Mouse (Mus musculus) embryonic facial prominence, embryonic 11.5 days (tissue): ENCODE results near the gene Scai. TPM values are rescaled to one million over a fixed set of nuclear protein-coding genes. Genes with fewer than 3 reads are reported as not detected.

Experiments
- ATAC-seq: fragments of 200-750 bp; cut with Nextera tagmentation; replicated peaks from 2 replicates; pipeline ENCODE4 v1.8.0; 2017; ENCODE audit warnings: low read depth; ENCODE audit not compliant: insufficient number of reproducible peaks, low FRiP score, low TSS enrichment
- DNase-seq: peaks from one replicate; pipeline ENCODE4 v3.0.0-alpha.2; 2015; ENCODE audit warnings: low spot score
- H3K27ac ChIP-seq: fragments of 300-500 bp; sonication (generic); replicated peaks from 2 replicates; pipeline ENCODE4 v1.5.1; 2014; ENCODE audit warnings: mild to moderate bottlenecking, low read depth, low read length, control low read depth
- H3K27me3 ChIP-seq: fragments of 300-500 bp; sonication (generic); 2 replicates; pipeline ENCODE4 v1.6.1; 2014; ENCODE audit warnings: mild to moderate bottlenecking, low read length, moderate library complexity, mixed read lengths; ENCODE audit not compliant: control insufficient read depth, insufficient read depth
- H3K36me3 ChIP-seq: fragments of 300-500 bp; sonication (generic); replicated peaks from 2 replicates; pipeline ENCODE4 v1.6.1; 2014; ENCODE audit warnings: low read depth, mild to moderate bottlenecking, low read length, moderate library complexity, mixed read lengths; ENCODE audit not compliant: control insufficient read depth, insufficient read depth
- H3K4me1 ChIP-seq: fragments of 300-500 bp; sonication (generic); 2 replicates; pipeline ENCODE4 v1.6.1; 2014; ENCODE audit warnings: low read length, mixed read lengths; ENCODE audit not compliant: control insufficient read depth, insufficient read depth
- H3K4me2 ChIP-seq: fragments of 300-500 bp; sonication (generic); 2 replicates; pipeline ENCODE4 v1.6.1; 2014; ENCODE audit warnings: low read depth, mild to moderate bottlenecking, control low read depth, low read length, moderate library complexity
- H3K4me3 ChIP-seq: fragments of 300-500 bp; sonication (generic); 2 replicates; pipeline ENCODE4 v1.5.1; 2014; ENCODE audit warnings: low read depth, low read length, control low read depth
- H3K9ac ChIP-seq: fragments of 300-500 bp; sonication (generic); replicated peaks from 2 replicates; pipeline ENCODE4 v1.6.1; 2014; ENCODE audit warnings: mild to moderate bottlenecking, control low read depth, low read length
- H3K9me3 ChIP-seq: fragments of 300-500 bp; sonication (generic); replicated peaks from 2 replicates; pipeline ENCODE4 v1.6.1; 2016; ENCODE audit warnings: mild to moderate bottlenecking, low read length, inconsistent platforms, mixed read lengths; ENCODE audit not compliant: control insufficient read depth
- WGBS: fragments of 180-500 bp; shearing (Covaris S2); extraction: QIAGEN DNeasy Blood & Tissue Kit; methylation state at CpG from one replicate; pipeline ENCODE4 v1.1.7; 2014; 5-methylcytosine and 5-hydroxymethylcytosine counted together
- polyA plus RNA-seq: library from polyadenylated mRNA; unstranded; fragments of >200 nt; fragmentation: Nextera tagmentation; extraction: Ambion mirVana; gene quantifications from 2 replicates; pipeline ENCODE4 v1.2.1, GENCODE M21; 2014

Scai gene
- polyA plus RNA-seq, 1 experiment from 2014 or later, result 8.1 TPM

- Histone ChIP-seq H3K4me3 (no peak overlapping the region), H3K9me3 (no peaks in the 10 kb centered on the region), H3K4me2 (no peak overlapping the region), H3K9ac (no peak overlapping the region), H3K27ac (no peak overlapping the region), H3K4me1 (no peaks in the 10 kb centered on the region), H3K27me3 (no peaks in the 10 kb centered on the region), H3K36me3 (no peaks in the 10 kb centered on the region; the same call in 1 of the 2 replicates)
- ATAC-seq (no peak), DNase-seq (no peak)
- WGBS, result 78% methylated on average over 3 of the region's 3 CpGs
These were observed 174.0 kb downstream of the Scai start for GRCm38 (mm10) chr2:39016581-39016980.

Other genes starting within 250 kb of the Scai start
- gene Wdr38, start 193.3 kb downstream of the Scai start, polyA plus RNA-seq, result 0.85 and 1.7 TPM in 2 replicates
- 140 TPM in 2 replicates for gene Arpc5l, start 185.4 kb downstream of the Scai start, polyA plus RNA-seq
- gene Rpl35, start 185.1 kb downstream of the Scai start, polyA plus RNA-seq, result 1,128 and 1,148 TPM in 2 replicates
- gene Golga1, start 125.2 kb downstream of the Scai start, polyA plus RNA-seq, result 28.6 and 33.4 TPM in 2 replicates
- gene Ppp6c, start 35.7 kb upstream of the Scai start, polyA plus RNA-seq, result 85.9 and 90.5 TPM in 2 replicates